Mouse (Mus musculus): ENCODE measurements around the gene Zfp646. TPM values are rescaled to one million over a fixed set of nuclear protein-coding genes. Genes with fewer than 3 reads are reported as not detected.

Gene Zfp646
- polyA plus RNA-seq, 1 experiment = 15.2 TPM

GRCm38 (mm10) chr7:127919290-127919689 is 43.3 kb downstream of the Zfp646 start:
- Histone ChIP-seq H3ac (ENCODE audit: control insufficient read depth, insufficient read length, low read depth) (no peak overlapping the region), H3K4me3 (ENCODE audit: insufficient read depth, poor library complexity, severe bottlenecking) (no peak overlapping the region), H3K79me2 (ENCODE audit: control insufficient read depth, insufficient read depth) (no peaks in the 10 kb centered on the region), H3K79me3 (ENCODE audit: low read depth) (no peaks in the 10 kb centered on the region), H3K36me3 (ENCODE audit: control insufficient read depth, insufficient read depth) (peaks cover 10% of the 10 kb centered on the region), H3K27me3 (ENCODE audit: control insufficient read depth, insufficient read depth, insufficient read length) (no peaks in the 10 kb centered on the region)
- no peak for TF ChIP-seq MYOG (IDR thresholded peaks at IDR 0.05; ENCODE audit: control insufficient read depth, extremely low read depth, insufficient read length)
- no peak for TF ChIP-seq CEBPB (IDR thresholded peaks at IDR 0.05; ENCODE audit: low read depth)
- no peak for TF ChIP-seq FOSL1 (IDR thresholded peaks at IDR 0.05; ENCODE audit: insufficient read depth, low read length, poor library complexity, severe bottlenecking)
- no peak for TF ChIP-seq CTCF (IDR thresholded peaks at IDR 0.05; ENCODE audit: control insufficient read depth, insufficient read depth, insufficient read length)
- TF ChIP-seq USF1 (IDR thresholded peaks at IDR 0.05; ENCODE audit: low read depth) = no peak
- no peak for TF ChIP-seq MYOD1 (IDR thresholded peaks at IDR 0.05; ENCODE audit: control insufficient read depth, insufficient read length, low read depth)
- no peak for TF ChIP-seq MAX (IDR thresholded peaks at IDR 0.05)

GRCm38 (mm10) chr7:127921516-127921915 is 45.5 kb downstream of the Zfp646 start:
- no peak for TF ChIP-seq MYOD1 (IDR thresholded peaks at IDR 0.05; ENCODE audit: control insufficient read depth, insufficient read length, low read depth)
- peak; percentile 2 for TF ChIP-seq CTCF (IDR thresholded peaks at IDR 0.05; ENCODE audit: control insufficient read depth, insufficient read depth, insufficient read length)
- Histone ChIP-seq H3ac (ENCODE audit: control insufficient read depth, insufficient read length, low read depth) (no peak overlapping the region), H3K79me3 (ENCODE audit: low read depth) (no peaks in the 10 kb centered on the region), H3K27me3 (ENCODE audit: control insufficient read depth, insufficient read depth, insufficient read length) (no peaks in the 10 kb centered on the region), H3K36me3 (ENCODE audit: control insufficient read depth, insufficient read depth) (no peaks in the 10 kb centered on the region), H3K79me2 (ENCODE audit: control insufficient read depth, insufficient read depth) (no peaks in the 10 kb centered on the region), H3K4me3 (ENCODE audit: insufficient read depth, poor library complexity, severe bottlenecking) (no peak overlapping the region)

- no peaks in the 10 kb centered on the region for H3K36me3 ChIP-seq (ENCODE audit: control insufficient read depth, insufficient read depth)
- no peak overlapping the region for H3ac ChIP-seq (ENCODE audit: control insufficient read depth, insufficient read length, low read depth)
- no peak for TF ChIP-seq CEBPB (IDR thresholded peaks at IDR 0.05; ENCODE audit: low read depth)
- no peak for TF ChIP-seq USF1 (IDR thresholded peaks at IDR 0.05; ENCODE audit: low read depth)
- no peak for TF ChIP-seq MAX (IDR thresholded peaks at IDR 0.05)
- no peak for TF ChIP-seq MYOD1 (IDR thresholded peaks at IDR 0.05; ENCODE audit: control insufficient read depth, insufficient read length, low read depth)
- no peak for TF ChIP-seq MYOG (IDR thresholded peaks at IDR 0.05; ENCODE audit: control insufficient read depth, extremely low read depth, insufficient read length)
- TF ChIP-seq CTCF (IDR thresholded peaks at IDR 0.05; ENCODE audit: control insufficient read depth, insufficient read depth, insufficient read length) = no peak
- no peak for TF ChIP-seq FOSL1 (IDR thresholded peaks at IDR 0.05; ENCODE audit: insufficient read depth, low read length, poor library complexity, severe bottlenecking)
- no peaks in the 10 kb centered on the region for H3K79me3 ChIP-seq (ENCODE audit: low read depth)
- H3K4me3 ChIP-seq (ENCODE audit: insufficient read depth, poor library complexity, severe bottlenecking) = no peak overlapping the region
- no peaks in the 10 kb centered on the region for H3K27me3 ChIP-seq (ENCODE audit: control insufficient read depth, insufficient read depth, insufficient read length)
- no peaks in the 10 kb centered on the region for H3K79me2 ChIP-seq (ENCODE audit: control insufficient read depth, insufficient read depth)
Measured at GRCm38 (mm10) chr7:127922451-127923275, 46.6 kb downstream of the Zfp646 start.

- no peak for TF ChIP-seq CEBPB (IDR thresholded peaks at IDR 0.05; ENCODE audit: low read depth)
- TF ChIP-seq MYOG (IDR thresholded peaks at IDR 0.05; ENCODE audit: control insufficient read depth, extremely low read depth, insufficient read length) = no peak
- no peak for TF ChIP-seq CTCF (IDR thresholded peaks at IDR 0.05; ENCODE audit: control insufficient read depth, insufficient read depth, insufficient read length)
- no peak for TF ChIP-seq MAX (IDR thresholded peaks at IDR 0.05)
- no peak for TF ChIP-seq MYOD1 (IDR thresholded peaks at IDR 0.05; ENCODE audit: control insufficient read depth, insufficient read length, low read depth)
- no peak for TF ChIP-seq FOSL1 (IDR thresholded peaks at IDR 0.05; ENCODE audit: insufficient read depth, low read length, poor library complexity, severe bottlenecking)
- TF ChIP-seq USF1 (IDR thresholded peaks at IDR 0.05; ENCODE audit: low read depth) = no peak
- Histone ChIP-seq H3K79me2 (ENCODE audit: control insufficient read depth, insufficient read depth) (no peaks in the 10 kb centered on the region), H3K4me3 (ENCODE audit: insufficient read depth, poor library complexity, severe bottlenecking) (no peak overlapping the region), H3K36me3 (ENCODE audit: control insufficient read depth, insufficient read depth) (no peaks in the 10 kb centered on the region), H3ac (ENCODE audit: control insufficient read depth, insufficient read length, low read depth) (no peak overlapping the region), H3K27me3 (ENCODE audit: control insufficient read depth, insufficient read depth, insufficient read length) (no peaks in the 10 kb centered on the region), H3K79me3 (ENCODE audit: low read depth) (no peaks in the 10 kb centered on the region)
Measured at GRCm38 (mm10) chr7:127923714-127924113, 47.7 kb downstream of the Zfp646 start.

GRCm38 (mm10) chr7:127925252-127925651 is 49.2 kb downstream of the Zfp646 start:
- Histone ChIP-seq H3K79me2 (ENCODE audit: control insufficient read depth, insufficient read depth) (no peaks in the 10 kb centered on the region), H3ac (ENCODE audit: control insufficient read depth, insufficient read length, low read depth) (no peak overlapping the region), H3K4me3 (ENCODE audit: insufficient read depth, poor library complexity, severe bottlenecking) (no peak overlapping the region), H3K27me3 (ENCODE audit: control insufficient read depth, insufficient read depth, insufficient read length) (no peaks in the 10 kb centered on the region), H3K79me3 (ENCODE audit: low read depth) (no peaks in the 10 kb centered on the region), H3K36me3 (ENCODE audit: control insufficient read depth, insufficient read depth) (no peaks in the 10 kb centered on the region)
- TF ChIP-seq MYOD1 (IDR thresholded peaks at IDR 0.05; ENCODE audit: control insufficient read depth, insufficient read length, low read depth) (no peak), USF1 (IDR thresholded peaks at IDR 0.05; ENCODE audit: low read depth) (no peak), MYOG (IDR thresholded peaks at IDR 0.05; ENCODE audit: control insufficient read depth, extremely low read depth, insufficient read length) (no peak), CEBPB (IDR thresholded peaks at IDR 0.05; ENCODE audit: low read depth) (no peak), CTCF (IDR thresholded peaks at IDR 0.05; ENCODE audit: control insufficient read depth, insufficient read depth, insufficient read length) (no peak), FOSL1 (IDR thresholded peaks at IDR 0.05; ENCODE audit: insufficient read depth, low read length, poor library complexity, severe bottlenecking) (no peak), MAX (IDR thresholded peaks at IDR 0.05) (no peak)
